Mouse (Mus musculus) hindlimb bud, embryonic 11.5 days (tissue): ENCODE measurements around the gene Sp7.

Source experiments
- DNase-seq: peaks from one replicate; pipeline ENCODE4 v3.0.0-alpha.2; 2012; ENCODE audit warnings: low read depth, low spot score; ENCODE audit errors: extremely low spot score

Gene Sp7

DNA sequence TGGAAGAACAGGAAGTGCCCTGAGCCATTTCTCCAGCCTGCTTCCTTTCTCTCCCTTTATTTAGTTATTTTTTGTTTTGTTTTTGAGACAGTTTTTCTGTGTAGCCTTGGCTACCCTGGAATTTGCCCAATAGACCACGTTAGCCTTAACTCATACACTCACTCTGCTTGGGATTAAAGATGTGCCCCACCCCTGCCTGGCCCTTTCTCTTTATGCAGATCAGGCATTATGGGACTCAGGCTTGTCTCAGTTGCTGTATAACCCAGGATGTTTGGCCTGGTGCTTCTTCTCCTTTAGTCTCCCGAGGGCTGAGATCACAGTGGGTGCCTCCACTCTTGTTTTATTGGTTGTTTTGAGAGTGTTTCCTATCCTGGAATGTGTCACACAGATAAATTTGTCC, 25.5 kb upstream of the Sp7 start:
- DNase-seq = no peak

DNA sequence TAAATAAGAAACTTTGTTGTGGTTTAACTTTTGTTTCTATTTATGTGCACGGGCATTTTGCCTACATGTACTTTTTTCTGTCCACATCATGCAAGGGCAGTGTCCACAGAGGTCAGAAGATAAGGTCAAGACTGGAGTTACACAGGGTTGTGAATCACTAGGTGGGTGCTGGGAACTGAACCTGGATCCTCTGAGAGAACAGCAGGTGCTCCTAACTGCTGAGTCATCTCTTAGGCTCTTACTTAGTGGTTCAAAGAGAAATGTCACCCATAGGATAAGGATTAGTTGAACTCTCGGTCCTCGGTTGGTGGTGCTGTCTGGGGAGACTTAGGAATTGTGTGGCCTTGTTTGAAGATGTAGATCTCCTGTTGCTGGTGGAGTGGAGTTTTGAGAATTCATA, 22.0 kb upstream of the Sp7 start:
- DNase-seq = no peak

DNA sequence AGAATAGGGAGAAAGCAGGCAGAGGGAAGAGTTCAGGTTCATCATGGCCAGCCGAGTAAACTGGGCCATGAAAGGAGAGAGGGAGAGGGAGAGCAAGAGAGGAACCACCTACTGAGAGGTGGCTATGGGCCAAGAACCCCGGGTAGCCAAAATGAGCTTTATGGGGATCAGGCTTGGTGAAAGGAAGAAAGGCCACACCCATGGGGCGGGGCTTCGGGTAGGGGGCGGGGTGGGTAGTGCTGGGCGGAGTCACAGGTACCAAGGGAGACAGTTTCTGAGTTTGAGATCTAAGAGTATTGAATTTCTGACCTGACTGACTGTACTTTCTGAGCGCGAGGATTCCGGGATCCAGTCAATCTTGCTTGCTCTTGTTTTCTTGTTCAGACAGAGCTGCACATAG, 19.7 kb upstream of the Sp7 start:
- no peak for DNase-seq

DNA sequence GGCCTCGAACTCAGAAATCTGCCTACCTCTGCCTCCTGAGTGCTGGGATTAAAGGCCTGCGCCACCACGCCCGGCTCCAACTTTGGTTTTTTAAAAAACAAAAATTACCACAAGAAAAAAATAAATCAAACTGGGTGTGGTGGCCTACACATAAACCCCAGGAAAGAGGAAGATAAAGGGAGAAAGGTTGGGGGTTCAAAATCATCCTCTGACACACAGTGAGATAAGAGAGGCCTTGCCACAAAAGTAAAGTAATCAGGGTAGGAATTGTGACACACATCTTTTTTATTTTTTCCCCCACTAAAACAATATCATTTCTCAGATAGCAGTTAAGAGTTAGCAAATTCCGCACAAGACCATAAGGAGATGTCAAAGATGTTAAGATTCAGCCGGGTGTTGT, 16.7 kb upstream of the Sp7 start:
- no peak for DNase-seq

DNA sequence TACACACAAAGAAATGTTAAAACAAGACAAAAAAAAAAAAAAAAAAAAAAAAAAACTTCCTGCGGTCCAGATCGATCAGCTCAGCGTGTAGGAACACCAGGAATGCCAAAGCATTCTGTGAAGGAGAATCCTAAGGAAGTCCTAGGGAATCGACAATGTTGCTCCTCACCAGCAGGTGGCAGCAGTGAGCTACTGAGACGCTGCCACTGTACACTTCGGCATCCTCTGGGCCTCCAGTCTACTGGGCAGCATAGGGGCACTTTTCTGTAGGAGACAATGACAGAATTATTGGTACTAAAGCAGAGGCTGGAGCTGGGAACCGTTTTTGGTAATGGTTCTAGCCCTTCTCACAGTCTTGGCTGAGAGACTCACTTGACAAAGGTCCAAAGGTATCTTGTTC, 14.6 kb upstream of the Sp7 start:
- no peak for DNase-seq

DNA sequence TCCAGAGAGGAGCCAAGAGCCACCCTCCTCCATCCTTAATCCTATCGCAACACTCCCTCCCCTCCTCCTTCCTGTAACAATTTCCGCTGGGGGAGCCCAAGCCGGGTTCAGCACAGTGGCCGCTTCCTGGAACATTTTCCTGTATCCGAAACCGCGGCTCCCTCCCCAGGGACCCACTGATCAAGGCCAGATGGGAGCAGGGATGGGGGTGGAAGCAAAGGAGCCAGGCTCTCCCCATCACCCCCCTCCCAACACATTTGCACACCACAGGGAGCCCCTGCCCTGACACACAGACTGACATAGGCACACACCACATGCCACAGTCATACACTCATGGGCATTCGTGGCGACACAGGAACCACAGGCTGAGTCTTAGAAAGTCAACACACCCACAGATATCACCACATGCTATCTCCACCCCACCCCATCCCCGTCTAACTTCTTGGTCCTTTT, 10.9 kb upstream of the Sp7 start:
- no peak for DNase-seq

DNA sequence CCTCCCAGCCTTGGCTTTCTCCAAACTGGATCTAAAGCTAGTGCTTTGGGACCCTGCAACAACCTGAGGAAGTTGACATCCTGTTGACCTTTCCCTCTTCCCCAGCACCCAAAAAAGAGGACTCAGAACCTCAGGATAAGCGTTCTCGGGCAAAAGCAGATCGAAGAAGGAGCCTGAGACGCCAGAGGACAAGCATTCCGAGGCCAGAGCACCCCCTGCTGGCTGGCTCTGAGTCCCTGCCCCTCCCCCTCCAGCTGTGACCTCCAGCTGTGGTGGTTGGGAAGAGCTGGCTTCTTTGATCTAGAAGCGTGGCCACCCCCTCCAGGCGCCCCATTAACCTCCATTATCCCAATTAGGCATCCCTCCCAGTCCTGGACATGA, 10.2 kb upstream of the Sp7 start:
- DNase-seq = no peak

DNA sequence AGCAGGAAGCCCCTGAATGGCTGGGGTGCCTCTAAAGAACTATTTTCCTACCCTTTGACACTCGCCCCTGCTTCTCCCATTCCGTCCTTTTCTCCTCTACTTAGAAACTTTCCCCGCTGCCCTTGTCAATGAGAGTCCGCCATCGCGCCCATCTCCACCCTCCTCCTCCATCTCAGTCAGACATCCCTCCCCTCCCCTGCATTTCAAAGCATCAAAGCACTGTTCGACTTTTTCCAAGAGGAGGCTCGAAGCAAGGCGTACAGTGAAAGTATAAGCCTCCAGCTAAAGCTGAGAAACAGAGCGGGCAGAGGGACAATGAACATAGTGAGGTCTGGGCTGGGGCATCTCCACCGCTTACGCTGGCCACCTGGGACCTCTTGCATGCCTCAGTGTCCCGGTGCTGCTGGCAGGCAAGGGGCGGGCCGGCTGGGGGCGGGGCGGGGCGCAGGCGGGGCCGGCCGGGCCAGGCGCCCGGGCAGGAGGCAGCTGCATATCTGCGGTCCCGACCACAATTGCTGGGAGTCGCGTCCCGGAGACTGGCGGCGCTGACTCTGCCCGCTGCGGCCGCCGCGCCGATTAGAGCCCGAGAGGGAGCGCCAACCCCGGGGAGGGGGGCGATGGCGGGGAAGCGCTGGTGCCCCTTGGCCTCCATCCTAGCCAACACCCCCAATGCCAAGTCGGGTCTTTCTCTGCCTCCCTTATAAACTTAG, 9.6 kb upstream of the Sp7 start:
- DNase-seq = no peak

DNA sequence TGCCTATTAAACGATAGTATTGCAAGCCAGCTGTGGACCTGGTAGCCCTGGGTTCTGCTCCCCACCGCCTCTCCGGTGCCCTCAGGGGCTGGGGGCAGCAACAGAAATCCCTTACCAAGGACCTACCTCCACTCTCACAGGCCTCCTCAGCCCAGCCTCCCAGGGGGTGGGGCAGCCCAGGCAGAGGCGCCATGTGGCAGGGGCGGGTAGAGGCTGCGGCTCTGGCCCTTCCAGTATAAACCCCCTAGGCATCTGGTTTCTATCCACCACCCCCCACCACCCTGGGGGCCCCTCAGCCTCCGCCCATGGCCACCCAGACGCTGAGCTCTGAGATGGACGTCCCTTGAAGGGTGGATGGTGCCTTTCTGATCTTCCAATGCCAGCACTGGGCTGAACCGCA, 3.7 kb upstream of the Sp7 start:
- DNase-seq = no peak

DNA sequence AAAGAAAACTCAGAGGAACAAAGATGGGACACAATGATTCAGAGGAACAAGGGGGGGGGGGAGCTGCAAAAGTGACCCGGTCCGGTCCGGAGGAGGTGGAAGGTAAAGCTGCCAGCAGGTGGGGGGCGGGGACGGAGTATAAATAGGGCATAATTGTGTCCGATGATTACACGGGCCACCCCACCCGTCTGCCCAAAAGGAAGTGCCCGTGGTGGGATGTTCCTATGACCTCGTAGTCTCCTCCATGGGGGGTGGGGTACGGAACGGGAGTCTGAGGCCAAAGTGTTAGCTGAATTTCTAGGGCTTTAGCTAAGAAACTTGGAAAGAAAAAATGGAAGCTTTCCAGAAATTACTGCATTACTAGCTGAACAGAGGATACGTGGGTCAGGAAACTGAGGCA, 3.0 kb upstream of the Sp7 start:
- no peak for DNase-seq

DNA sequence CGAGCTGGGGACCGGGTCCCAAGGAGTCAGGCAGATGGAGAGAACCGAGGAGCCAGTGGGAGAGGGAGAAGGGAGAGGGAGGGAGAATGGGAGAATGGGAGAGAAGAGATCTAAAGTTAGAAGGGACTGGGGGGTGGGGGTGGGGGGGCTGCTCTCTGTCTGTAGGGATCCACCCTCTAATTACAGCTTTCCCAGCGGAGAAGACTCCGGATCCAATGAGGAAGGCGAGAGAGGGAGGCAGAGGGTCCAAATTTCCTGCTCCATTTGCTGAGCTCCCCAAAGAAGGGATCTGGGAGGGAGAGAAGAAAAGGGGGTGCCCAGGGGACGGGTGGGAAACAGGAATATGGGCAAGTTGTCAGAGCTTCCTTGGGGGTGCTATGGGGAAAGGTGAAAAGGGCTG, 744 bp downstream of the Sp7 start:
- DNase-seq = no peak

DNA sequence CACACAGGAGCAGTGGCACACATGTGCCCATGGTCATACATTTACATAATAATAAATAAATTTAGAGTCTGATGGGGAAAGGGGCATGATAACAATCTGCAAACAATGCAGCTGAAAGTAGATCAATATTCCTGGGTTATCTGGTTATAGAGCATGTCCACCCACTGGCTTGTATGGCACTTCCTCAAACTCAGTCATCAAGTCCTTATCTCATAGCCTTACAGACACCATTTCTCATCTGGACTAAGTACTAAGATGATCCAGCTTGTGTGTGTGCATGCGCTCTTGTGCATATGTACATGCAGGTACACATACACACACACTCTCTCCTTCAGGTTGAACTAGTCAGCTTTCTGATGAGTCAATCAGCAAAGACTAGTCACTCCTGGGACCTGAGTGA, 2.3 kb downstream of the Sp7 start:
- no peak for DNase-seq

DNA sequence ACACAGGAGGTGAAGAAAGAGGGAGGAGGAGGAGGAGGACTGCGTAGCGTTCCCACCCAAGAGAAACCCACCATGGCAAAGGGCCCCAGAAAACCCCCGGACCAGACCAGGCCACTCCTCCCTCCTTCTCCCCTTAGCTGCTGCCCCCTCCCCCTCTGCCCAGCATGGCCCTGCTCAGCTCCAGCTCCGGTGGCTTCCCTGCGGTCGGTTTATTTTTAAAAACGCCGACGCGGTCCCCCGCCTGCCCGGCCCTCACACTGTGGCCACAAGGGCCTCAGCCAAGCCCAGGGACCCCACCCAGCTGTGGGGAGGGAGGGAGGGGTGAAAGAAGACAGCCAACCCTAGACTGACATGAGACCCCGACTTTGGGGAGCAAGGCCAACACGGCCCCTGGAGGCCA, 4.3 kb downstream of the Sp7 start:
- DNase-seq = no peak

DNA sequence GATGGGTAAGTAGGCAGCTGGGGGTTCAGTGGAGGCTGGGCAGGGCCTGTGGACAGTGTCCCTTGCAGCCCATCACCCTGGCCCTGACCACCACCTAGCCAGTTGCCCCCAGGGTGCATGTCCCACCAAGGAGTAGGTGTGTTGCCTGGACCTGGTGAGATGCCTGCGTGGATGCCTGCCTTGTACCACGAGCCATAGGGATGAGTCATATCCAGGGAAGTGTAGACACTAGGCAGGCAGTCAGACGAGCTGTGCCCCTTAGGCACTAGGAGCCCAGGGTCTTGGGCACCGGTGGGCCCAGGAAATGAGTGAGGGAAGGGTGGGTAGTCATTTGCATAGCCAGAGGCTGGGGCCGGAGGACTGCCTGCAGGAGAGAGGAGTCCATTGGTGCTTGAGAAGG, 8.1 kb downstream of the Sp7 start:
- no peak for DNase-seq

DNA sequence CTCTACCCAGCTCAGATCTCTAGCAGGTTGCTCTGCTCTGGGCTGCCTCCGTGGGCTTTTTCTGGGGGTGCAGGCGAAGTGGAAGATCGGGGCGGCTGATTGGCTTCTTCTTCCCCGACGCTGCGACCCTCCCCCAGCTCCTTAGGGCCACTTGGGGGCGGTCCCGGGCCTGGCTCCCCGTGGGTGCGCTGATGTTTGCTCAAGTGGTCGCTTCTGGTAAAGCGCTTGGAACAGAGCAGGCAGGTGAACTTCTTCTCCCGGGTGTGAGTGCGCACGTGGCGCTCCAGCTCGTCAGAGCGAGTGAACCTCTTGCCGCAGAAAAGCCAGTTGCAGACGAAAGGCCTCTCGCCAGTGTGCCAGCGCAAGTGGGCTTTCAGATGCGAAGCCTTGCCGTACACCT, 8.9 kb downstream of the Sp7 start:
- no peak for DNase-seq

DNA sequence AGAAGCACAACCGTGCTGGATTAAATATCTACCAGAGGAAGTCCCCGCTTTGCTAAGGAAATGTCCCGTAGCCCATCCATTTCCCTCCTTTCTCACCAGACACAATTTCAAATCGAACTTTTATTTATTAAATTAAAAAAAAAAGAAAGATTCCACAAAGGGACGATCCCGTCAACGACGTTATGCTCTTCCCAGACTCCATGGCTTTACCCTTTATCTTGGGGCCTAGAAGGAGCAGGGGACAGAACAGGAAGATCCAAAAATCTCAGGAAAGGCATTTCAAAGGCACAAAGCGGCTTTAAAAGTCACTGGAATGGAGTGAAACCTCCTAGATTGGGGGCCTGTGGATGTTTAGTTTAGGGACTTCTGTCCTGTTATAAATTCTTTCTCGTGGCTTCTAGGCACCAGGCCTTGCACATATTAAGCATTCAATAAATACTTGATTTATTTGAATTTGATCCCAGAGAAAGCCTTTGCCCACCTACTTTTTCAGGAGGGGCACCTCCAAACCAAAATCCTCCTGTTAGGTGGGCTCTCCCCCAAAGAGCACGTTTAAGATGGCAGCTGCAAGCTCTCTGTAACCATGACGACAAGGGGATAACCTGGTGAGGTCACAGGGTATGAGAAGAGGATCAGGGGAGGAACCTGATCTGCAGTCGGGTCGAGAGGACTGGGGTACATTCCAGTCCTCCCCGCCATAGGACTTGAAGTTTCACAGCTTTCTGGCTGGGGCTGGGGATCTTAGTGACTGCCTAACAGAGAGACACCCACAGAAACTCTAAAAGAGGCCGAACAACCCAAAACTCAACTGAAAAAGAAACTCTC, 10.3 kb downstream of the Sp7 start:
- DNase-seq = no peak

DNA sequence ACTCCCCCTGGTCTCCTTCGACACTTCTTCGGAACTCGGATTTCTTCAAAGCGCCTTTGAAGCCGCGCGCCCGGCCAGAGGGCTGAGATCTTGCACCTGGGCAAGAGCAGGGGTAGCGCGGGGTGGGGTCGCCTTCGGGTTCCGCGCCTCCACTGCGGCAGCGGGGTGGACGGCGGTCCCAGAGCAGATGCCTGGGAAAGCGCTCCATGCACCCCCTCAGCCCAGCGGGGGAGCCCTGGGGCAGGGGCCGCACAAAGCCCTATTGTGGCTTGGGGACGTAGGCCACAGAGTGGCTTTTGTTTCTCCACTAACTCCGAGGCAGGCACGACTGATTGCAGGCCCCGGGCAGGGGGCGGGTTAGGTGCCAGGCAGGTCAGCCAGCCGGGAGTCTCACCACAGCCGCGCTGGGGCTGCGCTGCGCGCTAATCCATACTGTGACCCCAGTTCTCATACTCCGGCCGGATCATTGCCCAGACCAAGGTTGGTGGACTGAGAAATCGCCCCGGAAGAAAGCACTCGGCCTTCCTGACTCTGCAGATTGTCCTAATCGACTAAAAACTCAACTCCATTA, 11.0 kb downstream of the Sp7 start:
- DNase-seq = no peak

DNA sequence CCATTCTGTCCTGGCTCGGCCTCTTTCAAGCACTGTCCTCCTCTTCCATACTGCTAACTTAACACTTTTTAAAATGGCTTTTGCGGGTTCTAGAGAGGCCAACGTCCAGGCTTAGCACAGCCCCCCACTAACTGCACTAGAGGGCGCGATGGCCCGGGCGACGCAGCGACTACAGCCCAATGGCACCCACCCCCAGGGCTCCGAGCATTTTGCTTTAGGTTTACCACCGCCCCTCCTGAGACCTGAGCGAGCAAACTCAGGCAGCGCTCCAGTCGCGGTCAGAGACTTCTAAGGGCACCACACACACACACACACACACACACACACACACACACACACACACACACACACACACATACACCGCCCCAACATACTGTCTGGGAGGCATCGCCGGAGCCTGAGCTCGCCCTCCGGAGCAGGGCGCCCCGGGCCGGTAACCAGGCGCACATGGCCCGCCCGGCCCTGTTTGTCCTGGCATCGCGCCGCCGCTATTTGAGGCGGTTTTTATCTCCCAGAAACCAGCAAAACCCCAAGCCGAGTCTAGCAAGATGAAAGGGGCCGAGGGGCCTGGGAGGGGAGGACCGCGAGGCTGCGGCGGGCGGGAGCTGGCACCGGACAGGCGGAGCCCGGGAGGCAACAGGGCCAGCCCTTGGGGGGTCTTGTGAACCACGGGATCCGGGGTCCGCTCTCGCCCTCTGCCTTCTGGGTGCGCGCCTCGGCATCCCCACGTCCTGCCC, 11.7 kb downstream of the Sp7 start:
- no peak for DNase-seq

DNA sequence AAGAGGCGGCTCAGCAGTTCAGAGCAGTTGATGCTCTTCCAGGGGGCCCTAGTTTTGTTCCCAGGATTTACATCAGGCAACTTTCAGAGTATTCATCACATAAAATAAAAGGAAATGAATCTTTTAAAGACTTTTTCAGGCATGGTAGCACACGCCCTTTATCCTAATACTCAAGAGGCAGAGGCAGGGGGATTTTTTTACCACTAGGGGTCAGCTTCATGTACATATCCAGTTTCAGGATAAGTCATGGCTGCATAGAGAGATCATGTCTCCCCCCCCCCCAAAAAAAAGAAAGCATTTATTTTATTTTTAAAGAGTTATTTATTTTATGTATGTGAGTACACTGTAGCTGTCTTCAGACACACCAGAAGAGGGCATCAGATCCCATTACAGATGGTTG, 13.0 kb downstream of the Sp7 start:
- no peak for DNase-seq

DNA sequence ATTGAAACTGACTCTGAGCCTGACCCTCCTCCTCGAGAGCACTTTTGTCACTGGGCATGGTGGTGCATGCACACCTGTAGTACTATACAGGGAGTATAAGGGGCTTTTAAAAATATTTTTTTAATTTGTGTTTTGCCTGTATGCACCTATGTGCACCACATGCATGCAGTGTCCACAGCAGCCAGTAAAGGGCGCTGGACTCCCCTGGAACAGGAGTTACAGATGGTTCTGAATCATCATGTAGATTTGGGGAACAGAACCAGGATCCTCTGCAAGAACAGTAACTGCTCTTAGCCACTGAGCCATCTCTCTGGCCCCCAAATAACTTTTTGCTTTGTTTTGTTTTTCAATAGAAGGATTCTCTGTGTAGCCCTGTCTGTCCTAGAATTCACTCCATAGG, 14.8 kb downstream of the Sp7 start:
- no peak for DNase-seq

DNA sequence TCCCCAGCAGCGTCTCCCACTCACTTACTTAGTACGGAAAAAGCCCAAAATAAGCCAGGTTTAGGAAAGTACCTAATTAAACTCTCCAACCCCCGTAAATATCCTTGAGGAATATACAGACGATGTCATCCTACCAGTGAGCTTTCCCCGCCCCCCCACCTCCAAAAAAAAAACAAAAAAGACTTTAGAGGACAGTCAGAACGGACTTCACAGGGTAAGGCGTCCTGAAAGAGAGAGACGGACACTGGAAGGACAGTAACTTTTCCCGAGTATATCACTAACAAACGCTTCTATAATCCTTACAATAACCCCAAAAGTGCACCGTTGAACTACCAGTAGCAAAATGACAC, 16.1 kb downstream of the Sp7 start:
- DNase-seq = no peak
